Mouse (Mus musculus) brain, embryonic 14.5 days (tissue): ENCODE results near the gene Mamdc4.

ENCODE experiments used
- CTCF ChIP-seq: fragments of 200-500 bp; IDR thresholded peaks from 2 replicates; pipeline ENCODE4 v1.5.1; 2012; ENCODE audit warnings: inconsistent platforms, mild to moderate bottlenecking, moderate library complexity, borderline replicate concordance; ENCODE audit not compliant: insufficient read depth, insufficient read length; ENCODE audit errors: extremely low read depth
- POLR2A ChIP-seq: fragments of 200-500 bp; IDR thresholded peaks from 2 replicates; pipeline ENCODE4 v1.6.1; 2012; ENCODE audit warnings: mild to moderate bottlenecking, inconsistent platforms, borderline replicate concordance; ENCODE audit not compliant: poor library complexity, insufficient read depth, insufficient read length, severe bottlenecking; ENCODE audit errors: extremely low read depth

- TF ChIP-seq CTCF: no peak
- peak; percentile 93 for TF ChIP-seq POLR2A
Observed at GRCm38 (mm10) chr2:25557221-25557963, 17.3 kb downstream of the Mamdc4 start, which contains the start of gene Edf1.
